Mouse (Mus musculus): ENCODE results near the gene Ric1.
"Not testable (repeated sequence)": the region's sequence is repeated elsewhere in the genome, so short reads cannot be mapped to it uniquely, and the experiment has no call there.

Ric1 gene

DNA sequence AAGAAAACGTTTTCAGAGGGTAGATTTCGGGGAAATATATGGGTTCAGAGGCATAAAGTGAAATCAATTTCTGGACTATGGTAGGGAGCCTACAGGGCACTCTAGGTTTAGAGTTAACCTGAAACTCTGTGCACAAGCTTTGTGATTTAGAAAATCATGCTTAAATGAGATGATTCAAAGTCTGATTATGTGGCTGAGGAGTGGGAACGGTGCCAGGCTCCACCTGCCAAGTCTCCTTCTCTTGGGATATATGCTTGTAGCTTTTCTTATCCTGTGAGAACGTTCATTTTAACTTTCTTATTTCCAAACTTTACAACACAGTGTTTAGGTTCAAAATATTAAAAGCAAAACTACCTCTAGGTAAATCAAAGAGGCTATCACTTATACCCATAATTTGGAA lies 2.5 kb downstream of the Ric1 start:
- in situ Hi-C loops (cut with MboI, MseI) = no loop called here

DNA sequence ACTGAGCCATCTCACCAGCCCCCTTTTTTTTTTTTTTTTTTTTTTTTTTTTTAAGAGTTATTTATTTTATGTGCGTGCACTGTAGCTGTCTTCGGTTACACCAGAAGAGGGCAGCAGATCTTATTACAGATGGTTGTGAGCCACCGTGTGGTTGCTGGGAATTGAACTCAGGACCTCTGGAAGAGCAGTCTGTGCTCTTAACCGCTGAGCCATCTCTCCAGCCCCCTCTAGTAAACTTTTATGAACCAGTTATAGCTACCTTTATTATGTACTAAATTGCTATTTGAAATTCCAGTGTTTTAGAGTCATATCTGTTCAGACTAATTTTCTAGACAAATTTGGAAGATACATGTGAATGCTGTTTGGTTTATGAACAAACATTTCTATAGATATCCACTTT lies 3.5 kb downstream of the Ric1 start:
- in situ Hi-C loops (cut with MboI, MseI) = not testable (repeated sequence)

DNA sequence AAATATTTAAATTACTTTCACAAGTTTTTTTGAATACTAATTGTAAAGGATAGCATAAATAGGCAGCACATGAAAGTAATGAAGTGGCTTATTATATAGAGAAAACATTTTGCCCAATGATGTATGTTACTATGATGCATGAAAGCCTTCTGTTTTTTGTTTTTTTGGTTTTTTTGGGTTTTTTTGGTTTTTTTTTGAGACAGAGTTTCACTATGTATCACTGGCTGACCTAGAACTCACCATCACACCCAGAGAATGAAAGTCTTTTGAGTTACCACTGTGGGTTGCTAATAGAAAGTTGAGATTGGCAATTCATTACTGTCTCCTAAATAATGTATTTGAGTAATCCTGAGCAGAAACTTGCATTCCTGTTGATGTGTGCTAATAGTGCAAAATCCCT lies 4.8 kb downstream of the Ric1 start:
- in situ Hi-C loops (cut with MboI, MseI) = no loop called here

DNA sequence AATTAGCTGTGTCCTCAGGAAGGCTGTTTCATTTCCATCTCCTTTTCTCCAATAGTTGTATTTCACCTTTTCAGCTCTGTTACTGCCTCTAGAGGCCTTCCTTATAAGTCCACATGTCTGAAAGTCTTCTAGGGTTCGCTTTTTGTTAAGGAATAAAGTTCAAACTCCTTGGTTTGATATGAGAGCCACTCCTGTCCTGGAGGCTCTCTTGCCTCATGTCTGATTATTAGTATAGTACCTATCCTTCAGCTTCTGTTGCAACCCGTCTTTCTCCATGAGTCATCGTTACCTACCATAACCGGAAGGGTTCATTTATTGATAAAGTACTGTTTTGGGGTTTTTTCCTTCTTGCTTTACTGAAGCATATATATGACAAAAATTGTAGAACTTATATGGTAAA lies 5.2 kb downstream of the Ric1 start:
- in situ Hi-C loops (cut with MboI, MseI) = no loop called here

DNA sequence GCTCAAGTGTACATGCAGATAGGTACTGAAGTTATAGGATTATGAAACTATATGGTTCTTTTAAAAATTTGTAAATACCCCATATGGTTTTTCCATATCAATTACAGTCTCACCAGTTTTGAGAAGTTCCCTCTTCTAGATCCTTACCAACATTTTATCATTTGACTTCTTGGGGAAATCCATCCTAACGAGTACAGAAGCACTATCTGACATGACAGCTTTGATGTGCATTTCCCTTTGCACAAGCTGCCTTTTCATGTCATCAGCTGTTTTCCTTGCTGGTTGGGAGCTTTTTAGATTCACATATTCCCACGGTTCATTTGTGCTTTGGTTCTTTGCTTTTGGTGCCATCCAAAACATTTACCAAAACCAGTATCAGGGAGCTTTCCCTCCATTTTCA lies 6.5 kb downstream of the Ric1 start:
- in situ Hi-C loops (cut with MboI, MseI) = no loop called here

DNA sequence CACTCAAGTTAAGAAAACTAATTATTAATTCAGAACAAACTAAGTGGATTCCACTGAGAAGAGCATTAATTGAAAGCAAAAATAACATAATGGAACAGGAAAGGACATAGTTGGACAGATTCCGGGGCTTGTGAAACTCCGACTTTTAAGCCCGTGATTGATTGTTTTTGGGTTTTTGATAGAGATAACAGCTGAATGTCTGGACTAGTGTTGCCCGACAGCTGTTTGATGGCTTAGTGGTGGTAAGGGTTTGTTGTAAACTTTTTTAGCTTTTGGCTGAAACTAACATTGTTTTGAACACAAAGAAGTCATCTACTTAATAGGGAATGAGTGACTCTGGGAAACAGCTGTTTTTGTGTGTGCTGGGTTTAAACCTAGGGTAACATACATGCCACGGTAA lies 11.9 kb downstream of the Ric1 start:
- in situ Hi-C loops (cut with MboI, MseI) = no loop called here

DNA sequence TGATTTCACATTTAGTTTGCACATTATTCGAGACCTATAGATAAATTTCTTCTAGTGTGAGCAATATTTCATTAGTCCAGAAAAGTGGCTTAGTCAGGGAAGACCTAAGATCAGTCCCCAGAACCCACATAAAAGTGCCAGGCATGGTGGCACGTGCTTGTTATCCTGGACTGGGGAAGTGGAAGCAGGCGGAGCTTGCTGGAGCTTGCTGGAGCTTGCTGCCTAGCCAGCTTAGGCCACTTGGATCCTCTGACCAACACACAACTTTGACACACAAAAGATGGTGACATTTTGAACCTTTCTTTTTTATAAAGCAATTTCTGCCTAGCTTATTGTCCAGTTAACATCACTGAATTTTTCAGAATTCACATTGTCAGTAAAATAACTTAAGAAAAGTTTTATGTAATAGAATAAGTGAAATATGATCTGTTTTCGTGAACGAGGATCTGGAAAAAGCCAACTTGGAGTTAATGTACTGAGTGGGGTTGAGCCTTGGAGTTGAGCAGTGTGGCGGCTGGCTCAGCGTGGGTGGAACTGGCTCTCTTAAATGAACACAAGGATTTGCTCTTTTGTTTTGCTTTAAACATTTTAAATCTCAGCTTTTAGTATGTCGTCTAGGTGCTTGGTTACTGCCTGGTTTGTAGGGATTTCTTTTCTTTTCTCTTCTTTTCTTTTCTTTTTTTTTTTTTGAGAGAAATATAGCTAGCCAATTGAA lies 20.3 kb downstream of the Ric1 start:
- in situ Hi-C loops (cut with MboI, MseI) = loop anchor here in 1 of 2 experiments (10.0 kb wide), 1 partner anchor 252 kb away; no protein-coding TSS in a partner anchor

DNA sequence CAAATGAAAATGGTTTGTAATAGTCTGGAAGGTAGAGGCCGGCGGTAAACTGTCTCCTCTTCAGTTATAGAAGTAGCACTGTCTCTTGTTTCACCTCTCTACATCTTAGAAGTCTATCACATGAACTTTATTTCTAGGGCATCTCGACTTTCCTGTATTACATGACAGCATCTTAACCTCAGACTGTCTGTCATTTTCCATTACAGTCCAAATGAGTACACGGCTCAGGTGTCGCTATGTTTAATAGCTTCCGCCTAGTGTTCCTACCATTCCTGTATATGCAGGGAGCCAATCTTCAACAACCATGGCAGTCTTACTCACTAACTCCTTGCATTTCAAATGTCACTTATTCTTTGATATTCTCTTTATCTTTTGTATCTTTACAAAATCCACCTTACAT lies 21.9 kb downstream of the Ric1 start:
- in situ Hi-C loops (cut with MboI, MseI) = loop anchor here in 1 of 2 experiments (10.0 kb wide), 1 partner anchor 251 kb away; no protein-coding TSS in a partner anchor

DNA sequence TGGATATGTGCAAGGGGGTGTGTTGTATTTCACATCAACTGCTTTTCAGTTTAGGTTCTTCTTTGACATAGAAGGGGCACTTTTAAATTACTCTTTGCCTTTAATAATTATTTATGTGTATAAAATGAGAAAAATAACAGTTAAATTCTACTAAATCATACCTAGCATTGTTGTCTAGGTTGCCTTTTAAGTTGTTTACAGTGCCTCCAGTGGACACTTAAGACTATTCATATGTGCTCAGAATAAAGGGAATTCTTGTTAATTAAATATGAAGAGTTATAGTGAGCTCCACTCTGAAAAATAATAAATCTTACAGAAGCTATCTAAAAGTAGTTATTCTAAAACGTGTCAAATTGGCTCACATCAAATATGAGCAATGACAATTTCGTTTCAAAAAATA lies 28.5 kb downstream of the Ric1 start:
- in situ Hi-C loops (cut with MboI, MseI) = no loop called here

DNA sequence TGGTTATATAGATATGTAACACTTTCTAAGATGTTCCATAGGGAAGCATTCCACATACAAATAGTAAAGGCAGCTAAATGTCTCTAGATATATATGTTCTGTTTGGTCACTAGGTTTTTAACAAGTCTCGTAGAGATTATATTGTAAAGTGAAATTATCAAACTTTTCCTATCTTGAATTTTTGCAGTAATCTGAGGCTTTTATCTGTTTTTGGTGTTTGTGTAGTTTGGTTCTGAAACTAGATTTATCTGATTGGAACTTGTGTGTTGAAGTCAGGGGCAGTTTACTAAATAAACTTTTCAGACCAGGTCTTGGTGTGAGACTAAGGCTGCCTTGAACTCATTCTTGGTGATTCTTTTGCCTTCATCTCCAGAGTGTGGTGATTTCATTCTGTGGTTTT lies 29.0 kb downstream of the Ric1 start:
- in situ Hi-C loops (cut with MboI, MseI) = no loop called here

DNA sequence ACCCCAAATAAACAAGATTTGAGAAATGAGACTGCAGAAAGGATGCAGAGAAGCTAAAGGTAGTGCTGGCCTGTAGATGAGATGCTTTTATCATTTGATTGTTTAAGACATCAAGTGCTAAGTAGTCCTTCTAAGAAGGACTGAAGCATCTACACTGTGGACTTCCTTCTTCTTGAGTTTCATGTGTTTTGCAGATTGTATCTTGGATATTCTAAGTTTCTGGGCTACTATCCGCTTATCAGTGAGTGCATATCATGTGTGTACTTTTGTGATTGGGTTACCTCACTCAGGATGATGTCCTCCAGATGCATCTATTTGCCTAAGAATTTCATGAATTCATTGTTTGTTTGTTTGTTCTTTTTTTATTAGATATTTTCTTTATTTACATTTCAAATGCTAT lies 29.9 kb downstream of the Ric1 start:
- in situ Hi-C loops (cut with MboI, MseI) = not testable (repeated sequence)

DNA sequence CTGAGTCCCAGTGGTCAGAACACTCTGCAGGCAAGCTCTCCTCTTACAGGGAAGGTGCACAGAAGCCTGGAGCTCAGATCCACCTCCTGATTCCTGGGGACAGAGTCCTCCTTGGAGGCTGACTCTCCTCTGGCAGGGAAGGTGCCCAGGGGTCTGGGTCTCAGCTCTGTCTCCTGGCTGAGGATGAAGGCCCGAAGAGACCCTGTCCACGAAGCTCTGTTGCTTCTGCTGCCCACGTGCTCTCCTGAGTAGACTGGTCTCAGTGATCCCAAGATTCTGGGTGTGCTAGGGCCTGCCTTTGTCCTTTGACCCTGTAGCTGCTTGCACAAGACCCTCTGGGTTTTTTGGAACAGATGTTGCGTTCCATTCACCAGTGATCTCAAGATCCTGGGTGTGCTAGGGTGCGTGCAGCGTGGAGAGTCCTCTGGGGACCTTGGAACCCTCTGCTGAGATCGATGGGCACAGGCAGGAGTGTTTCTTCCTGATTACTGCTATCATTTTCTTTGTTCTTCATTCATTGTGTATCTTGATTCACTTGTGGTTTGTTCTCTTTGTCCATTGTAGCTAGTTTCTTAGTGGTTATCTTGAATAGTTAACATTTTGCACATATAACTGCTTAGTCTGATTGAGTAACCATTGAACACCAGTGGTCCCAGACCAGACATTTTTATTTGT lies 35.2 kb downstream of the Ric1 start:
- in situ Hi-C loops (cut with MboI, MseI) = not testable (repeated sequence)

DNA sequence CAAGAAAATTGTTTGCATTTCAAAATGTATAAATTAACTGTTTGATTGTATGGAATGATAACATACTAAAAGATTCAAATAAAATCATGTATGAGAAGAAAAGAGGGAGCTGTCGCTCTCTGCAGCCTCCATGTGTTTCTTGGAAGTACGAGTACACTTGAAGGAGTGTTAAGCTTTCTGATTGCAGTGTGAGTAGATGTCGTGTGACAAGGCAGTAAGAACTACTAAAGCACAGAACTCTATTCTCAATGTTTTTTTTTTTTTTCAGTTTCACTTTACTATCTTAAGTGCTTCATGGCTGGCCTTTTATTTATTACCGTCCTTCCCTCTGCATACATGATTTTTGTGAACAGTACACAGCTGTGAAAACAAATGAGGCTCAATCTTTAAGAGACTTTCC lies 40.1 kb downstream of the Ric1 start:
- in situ Hi-C loops (cut with MboI, MseI) = no loop called here

DNA sequence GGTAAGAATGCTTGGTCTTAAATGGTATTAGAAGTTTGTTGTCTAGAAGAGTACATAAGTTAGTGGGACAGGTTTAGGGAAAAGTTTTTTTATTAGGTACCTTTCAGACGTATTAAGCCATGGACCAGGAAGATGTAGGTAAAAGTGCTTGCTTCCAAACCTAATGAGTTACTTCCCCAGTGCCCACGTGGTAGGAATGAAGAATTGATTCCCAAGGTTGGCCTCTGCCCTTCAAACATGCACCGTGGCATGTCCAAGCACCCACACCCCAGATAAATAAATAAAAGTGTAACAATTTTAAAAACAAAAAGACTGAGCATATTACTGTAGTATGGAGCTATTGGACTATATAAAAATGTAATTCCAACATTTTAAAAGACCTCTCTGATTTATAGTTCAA lies 40.5 kb downstream of the Ric1 start:
- in situ Hi-C loops (cut with MboI, MseI) = no loop called here

DNA sequence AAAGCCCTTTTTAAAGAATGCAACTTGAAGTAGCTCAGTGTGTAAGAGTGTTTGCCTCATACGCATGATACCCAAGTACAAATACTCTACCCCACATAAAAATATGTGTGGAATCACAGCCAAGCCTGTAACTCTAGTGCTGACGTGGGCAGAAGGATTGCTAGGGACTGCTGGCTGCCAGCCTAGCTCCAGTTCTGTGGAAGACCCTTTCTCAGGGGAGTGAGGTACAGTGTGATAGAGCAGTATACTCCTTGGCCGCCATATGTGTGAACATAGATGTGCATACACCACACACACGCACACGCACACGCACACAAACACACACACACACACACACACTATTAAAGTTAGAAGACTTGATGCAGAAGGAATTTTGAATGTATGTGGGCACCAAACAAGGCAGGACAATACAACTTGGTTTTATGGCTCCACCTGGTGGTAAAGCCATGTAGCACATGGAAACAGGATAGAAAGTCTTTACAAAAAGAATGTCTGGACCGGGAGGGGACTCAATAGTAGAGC lies 41.2 kb downstream of the Ric1 start:
- in situ Hi-C loops (cut with MboI, MseI) = no loop called here

DNA sequence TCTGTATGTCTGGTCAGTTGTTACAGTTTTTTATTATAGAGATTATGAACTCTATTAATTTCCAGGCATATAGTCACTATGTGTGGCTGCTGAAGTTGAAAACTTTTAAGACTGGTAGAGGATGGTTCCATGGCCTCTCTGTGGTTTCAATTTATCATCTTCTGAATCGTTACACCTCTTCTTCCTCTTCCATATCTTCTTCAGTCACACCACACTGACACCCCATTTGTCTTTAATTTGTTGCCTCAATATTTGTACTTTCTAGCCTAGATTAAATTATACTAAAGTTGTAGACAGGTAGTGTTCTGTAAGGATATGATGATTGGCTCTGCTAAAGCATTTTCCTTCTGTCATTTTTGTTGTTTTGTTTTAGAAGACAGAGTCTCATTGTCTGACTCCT lies 44.4 kb downstream of the Ric1 start:
- in situ Hi-C loops (cut with MboI, MseI) = no loop called here

DNA sequence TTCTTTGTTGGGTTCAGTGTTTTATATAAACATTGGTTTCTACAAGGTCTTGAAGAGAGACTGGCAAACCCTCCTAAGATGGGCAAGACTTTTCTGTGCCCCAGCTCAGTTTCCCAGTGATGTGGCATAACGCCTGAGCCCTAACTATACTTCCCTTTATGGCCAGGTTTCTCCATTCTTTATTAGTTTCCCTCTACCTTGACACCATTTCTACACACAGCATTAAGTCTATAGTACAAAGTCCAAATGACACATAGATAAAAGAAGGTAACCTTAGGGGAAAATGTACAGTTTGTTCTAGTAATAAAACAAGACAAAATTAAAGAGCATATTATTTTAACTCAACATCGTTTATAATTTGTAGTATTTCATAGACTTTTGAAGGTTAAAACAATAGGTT lies 60.4 kb downstream of the Ric1 start:
- in situ Hi-C loops (cut with MboI, MseI) = no loop called here

DNA sequence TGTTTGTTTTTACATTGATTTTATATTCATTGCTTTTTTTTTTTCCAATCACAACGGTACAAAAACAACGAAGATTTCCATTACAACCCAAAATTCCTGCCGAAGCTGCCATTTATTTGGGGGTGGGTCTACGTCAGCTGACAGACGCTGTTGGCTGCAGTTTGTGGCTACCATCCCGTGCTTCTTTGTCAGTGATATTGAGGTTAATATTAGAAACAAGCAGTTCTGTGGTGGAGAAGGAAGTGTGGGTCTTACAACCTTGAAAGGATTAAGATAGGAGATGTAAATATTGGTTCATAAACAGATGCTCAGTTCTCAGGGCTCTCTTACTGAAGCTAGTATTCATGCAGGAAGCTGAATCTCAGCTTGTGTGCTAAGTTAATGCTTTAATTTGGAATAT lies 61.7 kb downstream of the Ric1 start:
- in situ Hi-C loops (cut with MboI, MseI) = no loop called here

DNA sequence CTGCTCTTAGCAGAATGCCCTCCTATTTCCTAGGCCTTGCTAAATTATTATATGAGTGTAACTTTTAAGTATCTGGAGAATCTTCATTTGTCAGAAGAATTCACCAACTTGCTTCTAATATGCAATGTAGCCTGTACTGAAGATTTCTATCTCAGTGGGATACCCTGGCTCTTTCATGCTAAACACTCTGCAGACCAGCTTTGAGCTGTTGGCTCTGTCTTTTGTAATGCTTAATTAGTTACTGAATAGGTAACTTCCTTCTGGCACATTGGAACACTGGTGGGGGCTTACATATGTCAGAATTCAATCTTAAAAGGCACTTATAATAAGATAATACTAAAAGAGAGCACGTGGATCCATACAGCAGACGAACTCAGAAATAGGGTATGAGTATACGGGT lies 71.7 kb downstream of the Ric1 start:
- in situ Hi-C loops (cut with MboI, MseI) = not testable (repeated sequence)

DNA sequence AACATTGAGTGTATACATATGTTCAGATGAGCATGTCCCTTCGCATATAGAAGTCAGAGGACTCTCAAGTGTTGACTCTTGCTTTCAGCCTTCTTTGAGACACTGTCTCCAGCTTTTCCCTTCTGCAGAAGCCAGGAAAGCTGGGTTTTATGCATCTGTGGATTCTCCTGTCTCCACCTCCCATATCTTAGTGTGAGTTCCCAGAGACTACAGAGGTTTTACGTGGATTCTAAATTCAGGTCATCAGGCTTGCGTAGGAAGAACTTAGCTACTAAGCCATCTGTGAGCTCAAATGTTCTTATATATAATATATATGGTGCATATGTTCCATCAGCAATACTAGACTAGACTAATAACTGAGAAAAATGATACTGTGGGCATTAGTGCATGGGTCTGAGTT lies 74.2 kb downstream of the Ric1 start:
- in situ Hi-C loops (cut with MboI, MseI) = no loop called here

DNA sequence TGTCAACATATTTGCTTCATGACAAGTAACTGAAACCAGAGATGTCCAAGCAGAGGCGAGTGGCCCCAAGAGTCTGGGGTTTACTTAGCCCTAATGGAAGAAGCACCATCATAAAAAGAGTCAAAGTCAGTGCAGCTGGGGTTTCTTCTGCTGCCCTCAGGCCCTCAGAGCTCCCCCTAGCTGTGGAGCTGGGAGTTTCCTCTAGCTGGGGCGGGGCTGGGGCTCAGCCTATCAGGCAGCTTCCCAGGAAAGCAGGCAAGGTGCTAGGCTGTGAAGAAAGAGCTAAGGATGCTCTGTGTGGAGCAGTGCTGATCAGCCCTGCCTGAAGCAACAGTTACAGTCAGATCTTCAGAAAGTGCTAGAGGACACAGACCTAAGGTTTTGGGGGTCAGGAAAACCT lies 74.9 kb downstream of the Ric1 start:
- in situ Hi-C loops (cut with MboI, MseI) = no loop called here

DNA sequence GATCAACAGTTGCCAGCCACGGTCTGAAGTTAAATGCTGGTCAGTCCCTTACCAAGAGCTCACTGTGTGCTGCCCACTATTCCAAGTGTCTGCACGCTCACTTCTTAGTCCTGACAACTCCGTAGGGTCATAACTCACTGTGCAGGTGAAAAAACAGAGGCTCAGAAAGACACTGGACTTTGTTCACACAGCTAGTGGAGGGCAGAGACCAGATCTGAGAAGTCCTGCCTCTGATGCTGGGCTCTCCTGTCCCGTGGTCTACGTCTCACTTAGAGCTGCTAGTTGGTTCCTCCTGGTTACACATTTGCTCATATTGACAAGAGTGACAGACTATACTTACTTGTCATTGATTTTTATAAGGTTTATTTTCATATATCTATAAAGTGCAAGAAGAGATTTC lies 76.9 kb downstream of the Ric1 start:
- in situ Hi-C loops (cut with MboI, MseI) = no loop called here

All from T-helper 17 cell (primary cell).